Mouse (Mus musculus) Muller cell, postnatal 12 days (primary cell): ENCODE data around the gene Thada.

Source experiments
- DNase-seq: peaks from one replicate; pipeline ENCODE4 v3.0.0-alpha.2; 2015; ENCODE audit errors: inconsistent ontology term

The Thada gene

DNA sequence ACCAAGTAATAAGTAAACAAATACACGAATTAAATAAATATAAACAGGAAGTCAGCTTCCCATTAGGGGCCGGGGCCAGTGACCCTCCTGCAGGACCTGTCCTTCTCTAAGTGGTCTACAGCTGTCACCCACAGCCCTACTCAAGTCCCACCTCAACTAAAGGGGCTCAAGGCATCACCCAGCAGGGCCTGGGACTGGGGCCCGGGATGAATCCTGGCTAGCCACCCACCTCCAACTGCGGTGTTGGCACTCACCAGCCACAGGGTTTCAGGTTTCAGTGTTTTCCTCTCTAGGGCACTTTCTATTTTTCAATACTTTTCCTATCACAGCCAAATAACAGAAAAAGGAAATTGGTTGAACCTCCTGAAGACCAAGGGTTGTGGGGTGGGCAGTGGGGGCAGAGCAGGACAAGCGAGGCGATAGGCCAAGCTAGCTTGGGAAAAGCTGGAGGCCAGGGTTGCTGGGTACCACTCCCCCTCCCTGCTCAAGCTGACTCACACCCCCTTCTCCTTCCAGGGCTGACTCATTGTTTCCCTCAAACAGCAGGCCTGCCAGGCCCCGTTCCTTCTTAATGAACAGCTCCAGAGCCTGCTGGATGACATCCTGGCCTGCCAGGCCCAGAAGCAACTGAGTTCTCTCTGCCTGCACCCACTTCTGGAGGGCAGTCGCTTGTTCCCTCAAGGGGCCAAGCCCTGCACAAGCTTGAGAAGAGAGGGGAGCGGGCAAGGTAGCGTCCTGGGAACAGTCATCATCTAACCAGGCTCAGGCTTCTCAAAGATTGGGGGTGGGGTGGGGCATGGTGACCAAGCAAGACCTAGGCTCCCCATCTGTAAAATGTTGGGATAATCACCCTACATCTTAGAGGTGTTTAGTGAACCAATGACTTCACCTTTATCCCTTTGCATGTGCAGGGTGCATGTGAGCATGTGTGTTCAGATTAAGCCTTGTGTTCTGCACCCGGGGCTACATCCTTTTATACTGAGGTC, 317.2 kb downstream of the Thada start:
- peak; percentile 97 for DNase-seq

- no peak for DNase-seq
Measured at GRCm38 (mm10) chr17:84147183-84148108, 318.6 kb downstream of the Thada start.

- DNase-seq, result peak; percentile 77
Measured at GRCm38 (mm10) chr17:84146458-84147182, 319.4 kb downstream of the Thada start.

GRCm38 (mm10) chr17:84145826-84146287, 320.1 kb downstream of the Thada start:
- no peak for DNase-seq

- no peak for DNase-seq
Measured at GRCm38 (mm10) chr17:84144762-84145599, 321.0 kb downstream of the Thada start.

GRCm38 (mm10) chr17:84144130-84144529, 321.9 kb downstream of the Thada start:
- no peak for DNase-seq

- DNase-seq, result no peak
Measured at GRCm38 (mm10) chr17:84143219-84143844, 322.7 kb downstream of the Thada start.

DNA sequence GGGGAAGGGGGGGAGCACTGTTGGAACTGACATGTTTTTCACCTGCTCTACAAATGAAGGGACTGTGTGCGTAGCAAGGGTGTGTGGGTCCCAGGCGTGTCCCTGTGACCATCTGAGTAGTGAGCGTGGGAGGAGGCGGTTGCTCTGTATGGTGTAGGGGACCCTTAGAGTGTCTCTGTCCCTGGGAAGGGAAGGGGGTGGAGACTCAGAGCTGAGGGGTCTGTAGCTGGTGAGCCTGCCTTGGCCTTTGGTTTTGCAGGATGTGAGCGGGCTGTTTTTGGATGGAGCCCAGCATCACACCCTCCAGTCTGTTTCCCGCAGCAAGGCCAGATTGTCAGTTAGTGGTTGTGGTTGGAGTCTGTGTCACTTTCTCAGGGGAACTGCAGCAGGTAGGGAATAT, 324.3 kb downstream of the Thada start:
- DNase-seq, result no peak

- no peak for DNase-seq
Measured at GRCm38 (mm10) chr17:84140822-84141507, 325.0 kb downstream of the Thada start.
